Mouse (Mus musculus): ENCODE results near the gene Hsf2bp. TPM values are rescaled to one million over a fixed set of nuclear protein-coding genes. Genes with fewer than 3 reads are reported as not detected.

Hsf2bp gene
- total and polyA plus RNA-seq, 3 experiments, result 0.04 to 0.15 TPM; not detected in 1

- H3K27ac ChIP-seq (ENCODE audit: control insufficient read depth, low read depth, low read length), result no peak overlapping the region
- H3K36me3 ChIP-seq (ENCODE audit: control insufficient read depth in 1 of 2, insufficient read depth in 2 of 2, low read length in 2 of 2), result no peaks in the 10 kb centered on the region
- H3K79me2 ChIP-seq (ENCODE audit: control insufficient read depth, insufficient read depth, low read length, poor library complexity), result no peaks in the 10 kb centered on the region
- TF ChIP-seq HCFC1 (IDR thresholded peaks at IDR 0.05; ENCODE audit: low read depth, low read length), result no peak
- TF ChIP-seq MAZ (IDR thresholded peaks at IDR 0.05; ENCODE audit: low read depth, low read length), result no peak
- no peak for TF ChIP-seq TCF12 (IDR thresholded peaks at IDR 0.05; ENCODE audit: low read depth, low read length)
- no peak for TF ChIP-seq E2F4 (IDR thresholded peaks at IDR 0.05; ENCODE audit: borderline replicate concordance, low read depth, low read length)
- no peak for TF ChIP-seq RCOR1 (IDR thresholded peaks at IDR 0.05; ENCODE audit: low read depth, low read length)
- no peak for TF ChIP-seq POLR2AphosphoS5 (IDR thresholded peaks at IDR 0.05; ENCODE audit: borderline replicate concordance, low read depth, low read length)
- TF ChIP-seq MEF2A (IDR thresholded peaks at IDR 0.05; ENCODE audit: extremely low read depth, insufficient replicate concordance, low read depth, low read length, poor library complexity, severe bottlenecking), result no peak
- TF ChIP-seq USF2 (IDR thresholded peaks at IDR 0.05; ENCODE audit: borderline replicate concordance in 1 of 2, insufficient read depth in 1 of 2, low read depth in 1 of 2, low read length in 2 of 2), result no peak
- no peak for TF ChIP-seq TBP (IDR thresholded peaks at IDR 0.05; ENCODE audit: low read depth, low read length)
- TF ChIP-seq ZC3H11A (IDR thresholded peaks at IDR 0.05; ENCODE audit: low read depth, low read length), result no peak
- no peak for TF ChIP-seq GATA1 (IDR thresholded peaks at IDR 0.05; ENCODE audit: low read depth, low read length)
- TF ChIP-seq USF1 (IDR thresholded peaks at IDR 0.05; ENCODE audit: low read depth, low read length), result no peak
- TF ChIP-seq UBTF (IDR thresholded peaks at IDR 0.05; ENCODE audit: borderline replicate concordance, insufficient read depth, low read depth, low read length), result no peak
- TF ChIP-seq MYC (IDR thresholded peaks at IDR 0.05; ENCODE audit: low read depth, low read length), result no peak
- TF ChIP-seq TAL1 (IDR thresholded peaks at IDR 0.05; ENCODE audit: low read length), result no peak
- TF ChIP-seq SMC3 (IDR thresholded peaks at IDR 0.05; ENCODE audit: low read depth, low read length), result no peak
- TF ChIP-seq ETS1 (IDR thresholded peaks at IDR 0.05; ENCODE audit: low read depth, low read length), result no peak
- no peaks in the 10 kb centered on the region for H3K4me1 ChIP-seq (ENCODE audit: control insufficient read depth in 1 of 2, insufficient read depth in 2 of 2, low read length in 2 of 2)
- no peaks in the 10 kb centered on the region; a peak in 2 of 4 replicates for H3K27me3 ChIP-seq (ENCODE audit: control insufficient read depth in 1 of 2, insufficient read depth in 2 of 2, low read length in 2 of 2)
- H3K9me3 ChIP-seq (replicated peaks; ENCODE audit: insufficient read depth, low read length), result no peaks in the 10 kb centered on the region
- H3K4me3 ChIP-seq (ENCODE audit: control insufficient read depth in 1 of 2, insufficient read depth in 1 of 2, low read depth in 2 of 2, low read length in 2 of 2), result no peak overlapping the region
- no peak for DNase-seq (ENCODE audit: low read depth, low spot score)
- H3K9ac ChIP-seq (ENCODE audit: control insufficient read depth, low read depth, low read length, poor library complexity, severe bottlenecking), result no peak overlapping the region
Measured at GRCm38 (mm10) chr17:31935091-31935830, 100.9 kb downstream of the Hsf2bp start.

- Histone ChIP-seq H3K4me3 (ENCODE audit: control insufficient read depth in 1 of 2, insufficient read depth in 1 of 2, low read depth in 2 of 2, low read length in 2 of 2) (no peak overlapping the region), H3K36me3 (ENCODE audit: control insufficient read depth in 1 of 2, insufficient read depth in 2 of 2, low read length in 2 of 2) (no peaks in the 10 kb centered on the region), H3K4me1 (ENCODE audit: control insufficient read depth in 1 of 2, insufficient read depth in 2 of 2, low read length in 2 of 2) (no peaks in the 10 kb centered on the region), H3K9ac (ENCODE audit: control insufficient read depth, low read depth, low read length, poor library complexity, severe bottlenecking) (no peak overlapping the region), H3K27ac (ENCODE audit: control insufficient read depth, low read depth, low read length) (no peak overlapping the region), H3K79me2 (ENCODE audit: control insufficient read depth, insufficient read depth, low read length, poor library complexity) (no peaks in the 10 kb centered on the region), H3K27me3 (ENCODE audit: control insufficient read depth in 1 of 2, insufficient read depth in 2 of 2, low read length in 2 of 2) (no peaks in the 10 kb centered on the region; a peak in 2 of 4 replicates), H3K9me3 (replicated peaks; ENCODE audit: insufficient read depth, low read length) (no peaks in the 10 kb centered on the region)
- TF ChIP-seq ETS1 (IDR thresholded peaks at IDR 0.05; ENCODE audit: low read depth, low read length) (no peak), ZC3H11A (IDR thresholded peaks at IDR 0.05; ENCODE audit: low read depth, low read length) (no peak), MAZ (IDR thresholded peaks at IDR 0.05; ENCODE audit: low read depth, low read length) (no peak), UBTF (IDR thresholded peaks at IDR 0.05; ENCODE audit: borderline replicate concordance, insufficient read depth, low read depth, low read length) (no peak), MXI1 (IDR thresholded peaks at IDR 0.05; ENCODE audit: low read depth, low read length) (no peak), TBP (IDR thresholded peaks at IDR 0.05; ENCODE audit: low read depth, low read length) (no peak), ZKSCAN1 (IDR thresholded peaks at IDR 0.05; ENCODE audit: low read depth, low read length) (no peak), MAFK (IDR thresholded peaks at IDR 0.05; ENCODE audit: borderline replicate concordance, low read depth, low read length) (no peak), E2F4 (IDR thresholded peaks at IDR 0.05; ENCODE audit: borderline replicate concordance, low read depth, low read length) (no peak), MYC (IDR thresholded peaks at IDR 0.05; ENCODE audit: low read depth, low read length) (no peak), POLR2AphosphoS5 (IDR thresholded peaks at IDR 0.05; ENCODE audit: borderline replicate concordance, low read depth, low read length) (no peak), NELFE (IDR thresholded peaks at IDR 0.05; ENCODE audit: low read depth, low read length) (no peak), SMC3 (IDR thresholded peaks at IDR 0.05; ENCODE audit: low read depth, low read length) (no peak), USF1 (IDR thresholded peaks at IDR 0.05; ENCODE audit: low read depth, low read length) (no peak), GATA1 (IDR thresholded peaks at IDR 0.05; ENCODE audit: low read depth, low read length) (no peak), TAL1 (IDR thresholded peaks at IDR 0.05; ENCODE audit: low read length) (no peak), JUND (IDR thresholded peaks at IDR 0.05; ENCODE audit: low read depth, low read length) (no peak), ELF1 (IDR thresholded peaks at IDR 0.05; ENCODE audit: low read depth, low read length) (no peak)
- DNase-seq (ENCODE audit: low read depth, low spot score), result no peak
Measured at GRCm38 (mm10) chr17:31933956-31934355, 102.2 kb downstream of the Hsf2bp start.

Measured in MEL (cell line).